Mouse (Mus musculus) ES-Bruce4 (cell line): ENCODE results near the gene Htr5b.

ENCODE experiments used
- CTCF ChIP-seq: IDR thresholded peaks from one replicate; pipeline ENCODE4 v1.8.1; 2011; ENCODE audit warnings: low read depth, low read length
- EP300 ChIP-seq: IDR thresholded peaks from 2 replicates; pipeline ENCODE4 v1.6.1; 2011; ENCODE audit warnings: low read depth, low read length; ENCODE audit not compliant: insufficient read depth
- POLR2A ChIP-seq: IDR thresholded peaks from one replicate; pipeline ENCODE4 v1.8.1; 2011; ENCODE audit warnings: low read length; ENCODE audit not compliant: insufficient read depth

- no peak for TF ChIP-seq POLR2A
- no peak for TF ChIP-seq CTCF
- no peak for TF ChIP-seq EP300
These were observed 17.1 kb downstream of the Htr5b start for GRCm38 (mm10) chr1:121511186-121511585.
